Mouse (Mus musculus) C2C12 (cell line): ENCODE data around the gene Dhtkd1. TPM values are rescaled to one million over a fixed set of nuclear protein-coding genes. Genes with fewer than 3 reads are reported as not detected.
A peak's percentile ranks its signal among the peaks of the same experiment; 100 is the strongest.
"Not testable (repeated sequence)": the region's sequence is repeated elsewhere in the genome, so short reads cannot be mapped to it uniquely, and the experiment has no call there.

Experiments used
- H3K27me3 ChIP-seq: one replicate; pipeline ENCODE4 v1.6.1; 2011; ENCODE audit not compliant: control insufficient read depth, insufficient read depth, insufficient read length
- H3K36me3 ChIP-seq: one replicate; pipeline ENCODE4 v1.6.1; 2011; ENCODE audit not compliant: control insufficient read depth, insufficient read depth
- H3K4me3 ChIP-seq: one replicate; pipeline ENCODE4 v1.5.1; 2011; ENCODE audit warnings: mild to moderate bottlenecking, control low read depth; ENCODE audit not compliant: poor library complexity, insufficient read depth, severe bottlenecking
- H3K79me2 ChIP-seq: one replicate; pipeline ENCODE4 v1.6.1; 2011; ENCODE audit not compliant: control insufficient read depth, insufficient read depth
- H3K79me3 ChIP-seq: one replicate; pipeline ENCODE4 v1.6.1; 2011; ENCODE audit warnings: low read depth, control low read depth
- H3ac ChIP-seq: one replicate; pipeline ENCODE3; 2011; ENCODE audit warnings: low read depth; ENCODE audit not compliant: control insufficient read depth, insufficient read length
- CEBPB ChIP-seq: IDR thresholded peaks from one replicate; pipeline ENCODE4 v1.6.1; 2011; ENCODE audit warnings: low read depth, mild to moderate bottlenecking, control low read depth, moderate library complexity
- CTCF ChIP-seq: IDR thresholded peaks from one replicate; pipeline ENCODE4 v1.5.1; 2011; ENCODE audit not compliant: control insufficient read depth, insufficient read depth, insufficient read length
- FOSL1 ChIP-seq: IDR thresholded peaks from one replicate; pipeline ENCODE4 v1.8.0; 2011; ENCODE audit warnings: mild to moderate bottlenecking, low read length; ENCODE audit not compliant: poor library complexity, insufficient read depth, severe bottlenecking
- MAX ChIP-seq: IDR thresholded peaks from one replicate; pipeline ENCODE4 v1.6.1; 2011; ENCODE audit warnings: mild to moderate bottlenecking, control low read depth
- MYOD1 ChIP-seq: IDR thresholded peaks from one replicate; pipeline ENCODE4 v1.6.1; 2011; ENCODE audit warnings: low read depth; ENCODE audit not compliant: control insufficient read depth, insufficient read length
- MYOG ChIP-seq: IDR thresholded peaks from one replicate; pipeline ENCODE4 v1.6.1; 2011; ENCODE audit not compliant: control insufficient read depth, insufficient read length; ENCODE audit errors: extremely low read depth
- USF1 ChIP-seq: IDR thresholded peaks from one replicate; pipeline ENCODE4 v1.6.1; 2011; ENCODE audit warnings: low read depth, mild to moderate bottlenecking, control low read depth, moderate library complexity
- polyA plus RNA-seq: library from polyadenylated mRNA; unstranded; fragments of >200 nt; fragmentation: generic; extraction: Trizol; gene quantifications from one replicate; pipeline ENCODE4 v1.2.1, GENCODE M21; 2012; ENCODE audit warnings: missing spikeins

Dhtkd1 gene
- polyA plus RNA-seq, 1 experiment = 0.19 TPM

DNA sequence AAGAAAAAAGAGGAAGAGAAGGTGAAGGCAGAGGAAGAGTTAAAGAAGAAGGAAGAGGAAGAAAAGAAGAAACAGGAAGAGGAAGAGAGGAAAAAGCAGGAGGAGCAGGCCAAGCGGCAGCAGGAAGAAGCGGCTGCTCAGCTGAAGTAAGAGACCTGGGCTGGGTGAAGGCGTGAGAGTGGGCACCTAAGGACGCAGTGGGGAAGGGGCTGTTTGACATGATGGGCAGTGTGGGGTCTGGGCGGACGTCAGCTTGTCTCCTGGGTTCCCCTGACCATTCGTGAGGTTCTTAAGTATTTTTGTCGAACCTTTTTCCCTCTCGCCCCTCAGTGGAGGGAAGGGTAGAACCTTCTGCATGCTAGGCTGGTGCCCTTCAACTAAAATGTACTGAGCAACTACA is 15.1 kb upstream of the Dhtkd1 start:
- Histone ChIP-seq H3K27me3 (no peaks in the 10 kb centered on the region), H3K79me3 (peaks cover 45% of the 10 kb centered on the region), H3K36me3 (peaks cover 62% of the 10 kb centered on the region), H3K4me3 (no peak overlapping the region), H3K79me2 (peaks cover 89% of the 10 kb centered on the region), H3ac (no peak overlapping the region)
- TF ChIP-seq MYOG (no peak), MYOD1 (no peak), CTCF (no peak), MAX (no peak), CEBPB (no peak), FOSL1 (no peak), USF1 (no peak)

DNA sequence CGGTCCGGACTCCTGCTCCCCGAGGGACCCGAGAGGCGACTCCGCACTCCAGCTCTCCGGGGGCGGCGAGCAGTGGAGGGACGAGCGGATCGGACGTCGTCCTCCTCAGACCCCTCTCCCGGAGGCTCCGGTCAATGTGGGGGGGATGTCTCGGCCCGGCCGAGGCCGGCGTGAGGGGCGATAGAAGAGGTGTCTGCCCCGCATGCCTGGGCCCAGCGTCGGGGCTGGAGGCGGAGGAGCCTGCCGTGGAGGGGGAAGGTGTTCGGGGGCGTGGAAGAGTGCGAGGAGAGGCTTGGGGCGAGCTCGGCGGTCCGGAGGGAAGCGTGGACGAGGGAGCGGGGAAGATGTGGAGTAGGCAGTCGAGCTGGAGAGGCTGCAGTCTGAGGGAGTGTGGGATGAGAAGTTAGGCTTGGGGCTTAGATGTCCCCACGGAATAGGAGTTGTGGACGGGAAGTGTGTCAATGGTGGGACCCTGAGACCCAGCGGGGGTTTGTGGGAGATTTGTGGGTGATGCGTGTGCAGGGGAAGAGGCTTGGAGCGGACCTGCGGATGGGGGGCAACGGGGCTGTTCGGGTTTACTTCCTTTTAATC is 9.1 kb upstream of the Dhtkd1 start:
- TF ChIP-seq MAX = no peak
- Histone ChIP-seq H3K79me3 (peaks cover 40% of the 10 kb centered on the region), H3K79me2 (peaks cover 55% of the 10 kb centered on the region), H3K27me3 (no peaks in the 10 kb centered on the region), H3K4me3 (peak overlapping the region; percentile 95), H3ac (peak overlapping the region; percentile 92), H3K36me3 (peaks cover 3% of the 10 kb centered on the region)

DNA sequence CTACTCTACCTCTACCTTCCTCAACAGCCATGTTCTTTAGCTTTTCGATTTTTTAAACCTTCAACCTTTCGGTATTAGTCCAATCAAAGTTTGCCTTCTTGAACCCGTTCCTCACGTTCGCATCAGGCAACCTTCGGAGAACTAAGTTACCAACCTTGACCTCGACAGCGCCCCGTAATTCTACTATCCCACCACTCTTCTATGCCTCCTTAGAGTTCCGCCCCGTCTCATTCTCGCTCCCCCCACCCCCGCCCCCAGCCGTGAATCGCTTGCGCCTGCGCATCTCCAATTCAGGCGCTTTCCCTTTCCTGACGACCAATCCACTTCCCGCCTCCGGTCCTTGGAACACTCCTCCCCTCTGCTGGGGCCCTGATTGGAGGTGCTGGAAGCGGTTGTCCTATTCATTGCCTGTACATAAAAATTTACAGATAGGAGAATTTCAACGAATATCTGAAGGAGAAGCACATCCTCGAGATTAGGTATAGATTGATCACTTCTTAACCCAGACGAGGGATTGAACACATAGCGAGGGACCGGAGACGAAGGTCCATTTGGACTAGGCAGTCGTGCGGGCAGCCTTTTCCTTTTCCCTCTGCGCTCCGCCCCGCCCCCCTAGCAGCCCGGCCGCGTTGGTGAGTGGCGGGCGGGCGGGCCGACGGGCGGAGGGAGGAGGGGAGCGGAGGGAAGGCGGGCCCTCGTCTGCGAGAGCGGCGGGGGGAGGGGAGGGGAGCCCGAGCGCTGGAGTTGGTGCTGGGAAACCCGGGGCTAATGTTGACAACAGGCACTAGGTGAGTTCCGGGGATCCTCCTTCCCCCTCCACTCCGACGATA is 8.4 kb upstream of the Dhtkd1 start, which contains the start of gene Upf2:
TSS of gene Upf2 (plus strand) at position 704 of the 830 bp plus-strand sequence.
- H3ac ChIP-seq = peak within 1 kb of the TSS; percentile 92
- H3K4me3 ChIP-seq = peak within 1 kb of the TSS; percentile 95
- peaks cover 48% of the 10 kb centered on the region for H3K79me2 ChIP-seq
- TF ChIP-seq MAX (peak; percentile 100), USF1 (no peak)
- no peaks in the 10 kb centered on the region for H3K36me3 ChIP-seq
- H3K79me3 ChIP-seq = peaks cover 37% of the 10 kb centered on the region
- no peaks in the 10 kb centered on the region for H3K27me3 ChIP-seq

DNA sequence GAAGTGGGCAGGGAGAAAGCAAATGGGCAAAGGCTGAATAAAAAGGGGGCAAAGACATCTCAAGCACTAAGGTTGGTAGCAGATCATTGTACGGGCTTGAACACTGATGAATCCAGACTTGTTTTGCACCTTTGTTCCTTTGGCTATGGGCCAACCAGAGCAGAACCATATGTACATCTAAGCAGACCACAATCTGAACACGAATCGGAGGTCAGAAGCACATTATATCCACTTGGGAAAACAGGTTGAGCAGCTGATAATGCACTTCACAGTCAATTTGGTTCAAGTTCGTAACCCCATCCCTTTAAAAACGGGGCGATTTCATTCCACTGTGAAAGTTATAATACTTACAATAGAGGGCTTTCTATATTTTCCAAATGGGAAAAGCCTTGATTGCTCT is 7.7 kb upstream of the Dhtkd1 start:
- Histone ChIP-seq H3K79me2 (peaks cover 41% of the 10 kb centered on the region), H3K4me3 (peak overlapping the region; percentile 95), H3ac (peak overlapping the region; percentile 56), H3K79me3 (peaks cover 33% of the 10 kb centered on the region), H3K27me3 (no peaks in the 10 kb centered on the region), H3K36me3 (no peaks in the 10 kb centered on the region)
- TF ChIP-seq MAX (no peak), USF1 (no peak)

DNA sequence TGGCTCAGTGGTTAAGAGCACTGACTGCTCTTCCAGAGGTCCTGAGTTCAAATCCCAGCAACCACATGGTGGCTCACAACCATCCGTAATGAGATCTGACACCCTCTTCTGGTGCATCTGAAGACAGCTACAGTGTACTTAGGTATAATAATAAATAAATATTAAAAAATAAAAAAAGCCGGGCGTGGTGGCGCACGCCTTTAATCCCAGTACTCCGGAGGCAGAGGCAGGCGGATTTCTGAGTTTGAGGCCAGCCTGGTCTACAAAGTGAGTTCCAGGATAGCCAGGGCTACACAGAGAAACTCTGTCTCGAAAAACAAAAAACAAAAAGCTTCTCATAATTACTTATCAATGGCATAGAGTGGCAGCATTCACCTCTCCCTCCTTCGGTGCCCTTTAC is 7.2 kb upstream of the Dhtkd1 start:
- Histone ChIP-seq H3K79me2 (peaks cover 36% of the 10 kb centered on the region), H3K79me3 (peaks cover 28% of the 10 kb centered on the region), H3K4me3 (peak overlapping the region; percentile 95)
- not testable (repeated sequence) for H3ac ChIP-seq, H3K36me3 ChIP-seq, H3K27me3 ChIP-seq

DNA sequence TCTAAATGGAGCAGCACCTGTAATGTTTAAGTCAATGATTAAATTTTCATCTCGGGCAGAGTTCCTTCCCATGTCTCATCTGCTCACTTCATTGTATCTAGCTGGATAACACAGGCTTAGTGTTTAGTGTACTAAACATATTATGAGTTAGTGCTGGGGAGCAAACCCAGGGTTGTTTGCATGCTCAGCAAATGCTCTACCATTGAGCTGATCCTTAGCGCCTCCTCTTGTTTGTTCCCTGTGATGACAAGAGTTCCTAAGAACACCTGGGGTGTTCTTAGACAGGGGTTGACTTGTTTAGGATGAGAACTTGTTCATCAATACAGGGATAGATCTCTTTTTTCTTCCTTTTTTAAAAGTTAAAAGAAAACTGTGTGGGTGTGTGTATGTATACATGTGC is 6.4 kb upstream of the Dhtkd1 start:
- TF ChIP-seq MYOG = no peak
- TF ChIP-seq MYOD1 = no peak
- TF ChIP-seq USF1 = no peak
- TF ChIP-seq CEBPB = no peak
- no peak for TF ChIP-seq MAX
- no peak for TF ChIP-seq FOSL1
- no peak for TF ChIP-seq CTCF
- Histone ChIP-seq H3K27me3 (no peaks in the 10 kb centered on the region), H3K79me2 (peaks cover 28% of the 10 kb centered on the region)

More for the DNA sequence above, 6.4 kb upstream of the Dhtkd1 start:
- H3K36me3 ChIP-seq = no peaks in the 10 kb centered on the region
- H3ac ChIP-seq = no peak overlapping the region
- no peak overlapping the region for H3K4me3 ChIP-seq
- H3K79me3 ChIP-seq = peaks cover 22% of the 10 kb centered on the region
